Mouse (Mus musculus) liver, embryonic 15.5 days (tissue): Measurements from ENCODE around the gene Pttg1. TPM values are rescaled to one million over a fixed set of nuclear protein-coding genes. Genes with fewer than 3 reads are reported as not detected.

Source experiments
- ATAC-seq: fragments of 200-750 bp; cut with Nextera tagmentation; 2 replicates; pipeline ENCODE4 v1.8.0; 2017; ENCODE audit warnings: moderate number of reproducible peaks, mild to moderate bottlenecking, moderate library complexity; ENCODE audit not compliant: insufficient read depth
- H3K27ac ChIP-seq: fragments of 300-500 bp; sonication (generic); replicated peaks from 2 replicates; pipeline ENCODE4 v1.5.1; 2015; ENCODE audit warnings: mild to moderate bottlenecking, inconsistent platforms
- H3K27me3 ChIP-seq: fragments of 300-500 bp; sonication (generic); 2 replicates; pipeline ENCODE4 v1.6.1; 2015; ENCODE audit warnings: mild to moderate bottlenecking, inconsistent platforms
- H3K36me3 ChIP-seq: fragments of 300-500 bp; sonication (generic); replicated peaks from 2 replicates; pipeline ENCODE4 v1.6.1; 2015; ENCODE audit warnings: moderate library complexity, mild to moderate bottlenecking, inconsistent platforms
- H3K4me1 ChIP-seq: fragments of 300-500 bp; sonication (generic); replicated peaks from 2 replicates; pipeline ENCODE4 v1.6.1; 2015; ENCODE audit warnings: inconsistent platforms
- H3K4me2 ChIP-seq: fragments of 300-500 bp; sonication (generic); 2 replicates; pipeline ENCODE4 v1.6.1; 2015; ENCODE audit warnings: moderate library complexity, mild to moderate bottlenecking, inconsistent platforms
- H3K4me3 ChIP-seq: fragments of 300-500 bp; sonication (generic); replicated peaks from 2 replicates; pipeline ENCODE4 v1.5.1; 2015; ENCODE audit warnings: mild to moderate bottlenecking, inconsistent platforms
- H3K9ac ChIP-seq: fragments of 300-500 bp; sonication (generic); 2 replicates; pipeline ENCODE4 v1.6.1; 2015; ENCODE audit warnings: moderate library complexity, mild to moderate bottlenecking, inconsistent platforms
- H3K9me3 ChIP-seq: fragments of 300-500 bp; sonication (generic); replicated peaks from 2 replicates; pipeline ENCODE4 v1.6.1; 2016; ENCODE audit warnings: inconsistent platforms
- WGBS: fragments of 180-500 bp; shearing (Covaris S2); methylation state at CpG from one replicate; pipeline ENCODE4 v1.1.7; 2015; ENCODE audit warnings: mixed read lengths; ENCODE audit not compliant: insufficient replicate concordance; 5-methylcytosine and 5-hydroxymethylcytosine counted together
- polyA plus RNA-seq: library from polyadenylated mRNA; unstranded; fragments of >200 nt; fragmentation: Nextera tagmentation; extraction: Ambion mirVana; gene quantifications from 2 replicates; pipeline ENCODE4 v1.2.1, GENCODE M21; 2015

The Pttg1 gene
- polyA plus RNA-seq, 1 experiment from 2014 or later = 42.7 TPM

DNA sequence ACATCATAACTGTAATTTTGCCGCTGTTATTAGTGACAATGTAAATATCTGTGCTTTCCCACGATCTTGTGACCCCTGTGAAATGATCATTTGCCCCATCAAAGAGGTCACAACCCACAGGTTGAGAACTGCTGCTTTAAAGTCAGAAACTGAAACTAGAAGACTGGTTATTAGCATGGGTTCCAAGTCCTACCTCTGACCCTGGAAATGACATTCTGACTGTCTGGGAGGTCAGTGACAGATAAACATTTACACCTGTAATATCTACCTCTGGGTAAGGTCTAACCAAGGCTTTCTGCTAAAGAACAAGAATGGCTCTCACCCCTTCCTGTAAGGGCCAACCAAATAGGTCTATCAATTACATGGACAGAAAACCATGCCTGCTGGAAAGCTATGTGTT, 17.2 kb downstream of the Pttg1 start:
- WGBS = 58% methylated on average over 2 of the region's 2 CpGs
- no peak for ATAC-seq
- no peak overlapping the region for H3K4me2 ChIP-seq
- H3K27me3 ChIP-seq = no peaks in the 10 kb centered on the region
- no peaks in the 10 kb centered on the region for H3K4me1 ChIP-seq
- no peak overlapping the region for H3K4me3 ChIP-seq
- H3K9me3 ChIP-seq = no peaks in the 10 kb centered on the region
- no peaks in the 10 kb centered on the region for H3K36me3 ChIP-seq
- H3K27ac ChIP-seq = no peak overlapping the region
- no peak overlapping the region for H3K9ac ChIP-seq

DNA sequence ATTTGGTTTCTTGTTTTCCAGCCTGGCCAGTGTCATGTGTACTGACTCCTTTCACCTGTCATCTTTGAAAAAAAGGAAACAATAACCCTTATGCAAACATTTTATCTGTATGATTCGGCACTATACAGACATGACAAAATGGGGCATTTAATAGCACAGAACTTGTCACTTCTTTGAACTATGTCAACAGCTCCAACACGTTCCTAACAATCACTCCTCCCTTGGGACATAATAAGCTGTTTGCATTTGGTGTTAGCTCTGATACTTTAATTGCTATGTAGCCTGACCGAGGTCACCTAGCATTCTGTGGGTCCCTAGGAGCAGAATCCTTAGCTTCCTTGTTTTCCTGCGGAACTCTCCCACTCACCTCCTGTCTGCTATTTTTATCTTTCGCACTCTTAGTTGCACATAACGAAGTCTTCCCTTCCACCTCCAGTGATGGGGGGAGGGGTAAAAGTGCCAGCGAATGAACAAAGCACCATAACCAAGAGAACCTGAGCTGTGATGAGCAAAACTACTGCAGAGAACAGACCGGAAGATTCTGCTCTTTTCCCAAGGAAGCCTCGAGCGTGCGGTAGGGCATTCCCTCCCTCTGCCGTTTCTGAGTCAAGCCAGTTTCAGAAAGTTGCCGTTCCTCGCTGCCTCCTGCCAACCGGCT, 21.8 kb downstream of the Pttg1 start:
- no peak overlapping the region for H3K9ac ChIP-seq
- no peak for ATAC-seq
- H3K9me3 ChIP-seq = no peaks in the 10 kb centered on the region
- 70% methylated on average over 15 of the region's 15 CpGs for WGBS
- H3K4me1 ChIP-seq = no peaks in the 10 kb centered on the region
- no peak overlapping the region for H3K4me3 ChIP-seq
- H3K4me2 ChIP-seq = no peak overlapping the region
- H3K36me3 ChIP-seq = no peaks in the 10 kb centered on the region
- no peaks in the 10 kb centered on the region for H3K27me3 ChIP-seq
- H3K27ac ChIP-seq = no peak overlapping the region

DNA sequence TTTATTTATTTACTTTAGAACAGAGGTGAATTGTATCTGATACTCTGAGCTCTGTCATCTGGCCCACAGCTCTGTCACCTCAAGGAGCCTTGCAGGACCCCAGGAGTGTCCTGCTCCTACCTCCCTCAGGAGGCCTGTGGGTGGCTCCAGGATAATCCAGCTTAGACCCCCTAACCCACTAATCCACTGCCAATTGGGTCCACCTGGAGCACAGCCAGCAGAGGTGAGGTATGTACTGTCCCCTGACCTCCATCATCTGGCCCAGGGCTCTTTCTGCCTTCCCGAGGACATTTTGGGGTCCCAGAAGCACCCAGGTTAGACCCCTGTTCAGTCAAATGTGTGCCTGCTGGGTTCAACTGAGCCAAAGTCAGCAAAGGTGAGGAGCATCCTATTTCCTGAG, 25.9 kb downstream of the Pttg1 start:
- Histone ChIP-seq H3K36me3 (no peaks in the 10 kb centered on the region), H3K27ac (no peak overlapping the region), H3K4me3 (no peak overlapping the region), H3K27me3 (no peaks in the 10 kb centered on the region), H3K9ac (no peak overlapping the region), H3K9me3 (no peaks in the 10 kb centered on the region), H3K4me2 (no peak overlapping the region), H3K4me1 (no peaks in the 10 kb centered on the region)
- 56% methylated on average over 1 of the region's 1 CpGs for WGBS
- no peak for ATAC-seq

DNA sequence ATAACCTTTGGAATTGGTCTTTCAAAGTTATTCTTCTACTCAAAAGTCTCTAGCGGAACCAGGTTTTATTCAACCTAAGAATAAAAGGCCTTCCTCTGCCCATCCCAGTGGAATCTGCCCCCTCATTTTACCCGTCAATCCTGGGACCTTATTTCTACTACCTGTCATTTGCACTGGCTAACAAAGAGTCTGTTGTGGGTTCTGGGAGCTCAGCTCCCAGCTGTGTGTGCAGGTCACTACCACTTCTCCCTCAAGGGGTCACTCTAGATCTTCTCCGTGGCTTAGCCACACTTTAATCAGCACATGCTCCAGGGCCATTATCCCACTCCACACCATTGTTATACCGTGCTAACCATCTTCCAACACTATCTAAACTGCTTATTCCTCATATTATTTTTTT, 26.8 kb downstream of the Pttg1 start:
- Histone ChIP-seq H3K4me1 (no peaks in the 10 kb centered on the region), H3K4me2 (no peak overlapping the region), H3K27me3 (no peaks in the 10 kb centered on the region), H3K9ac (no peak overlapping the region), H3K4me3 (no peak overlapping the region), H3K9me3 (no peaks in the 10 kb centered on the region), H3K36me3 (no peaks in the 10 kb centered on the region), H3K27ac (no peak overlapping the region)
- ATAC-seq = no peak
- 35% methylated on average over 4 of the region's 4 CpGs for WGBS

DNA sequence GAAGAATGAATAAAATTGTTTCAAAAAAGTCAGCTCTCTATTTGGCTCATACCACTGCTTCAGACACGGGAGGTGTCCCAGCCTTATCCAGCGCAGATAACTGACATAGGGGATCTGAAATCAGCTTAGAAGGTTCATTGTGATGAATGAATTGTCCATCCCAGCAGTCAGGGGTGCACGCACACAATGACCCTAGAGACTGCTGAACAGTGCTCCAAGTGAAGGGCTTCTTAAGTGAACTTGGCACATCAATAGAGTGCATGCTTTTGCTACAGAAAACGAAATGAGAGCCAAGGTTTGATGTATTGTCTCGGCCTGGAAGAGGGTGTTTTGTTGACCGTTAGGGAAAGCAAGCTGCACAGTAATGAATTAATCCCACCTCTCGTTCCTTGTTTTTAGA, 29.4 kb downstream of the Pttg1 start:
- H3K9ac ChIP-seq = no peak overlapping the region
- no peak overlapping the region for H3K4me2 ChIP-seq
- H3K36me3 ChIP-seq = no peaks in the 10 kb centered on the region
- H3K9me3 ChIP-seq = no peaks in the 10 kb centered on the region
- no peak overlapping the region for H3K4me3 ChIP-seq
- WGBS = 65% methylated on average over 7 of the region's 7 CpGs
- no peaks in the 10 kb centered on the region for H3K4me1 ChIP-seq
- H3K27me3 ChIP-seq = no peaks in the 10 kb centered on the region
- ATAC-seq = no peak
- H3K27ac ChIP-seq = no peak overlapping the region

DNA sequence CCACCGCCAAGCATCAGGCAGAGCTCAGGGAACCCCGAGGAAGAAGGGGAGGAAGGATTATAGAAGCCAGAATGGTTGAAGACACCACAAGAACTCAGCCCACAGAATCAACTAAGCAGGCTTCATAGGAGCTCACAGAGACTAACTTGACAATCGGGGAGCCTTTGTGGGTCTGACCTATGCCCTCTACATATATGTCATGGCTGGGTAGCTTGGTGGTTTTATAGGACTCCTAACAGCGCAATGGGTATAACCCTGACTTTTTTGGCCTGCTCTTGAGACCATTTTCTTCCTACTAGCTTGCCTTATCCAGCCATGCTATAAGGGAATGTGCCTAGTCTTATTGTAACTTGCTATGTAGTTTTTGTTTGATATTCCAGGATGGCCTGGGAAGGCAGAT, 29.8 kb downstream of the Pttg1 start:
- Histone ChIP-seq H3K27me3 (no peaks in the 10 kb centered on the region), H3K27ac (no peak overlapping the region), H3K4me2 (no peak overlapping the region), H3K4me1 (no peaks in the 10 kb centered on the region), H3K4me3 (no peak overlapping the region), H3K9me3 (no peaks in the 10 kb centered on the region), H3K9ac (no peak overlapping the region), H3K36me3 (no peaks in the 10 kb centered on the region)
- WGBS = 65% methylated on average over 4 of the region's 4 CpGs
- ATAC-seq = no peak

DNA sequence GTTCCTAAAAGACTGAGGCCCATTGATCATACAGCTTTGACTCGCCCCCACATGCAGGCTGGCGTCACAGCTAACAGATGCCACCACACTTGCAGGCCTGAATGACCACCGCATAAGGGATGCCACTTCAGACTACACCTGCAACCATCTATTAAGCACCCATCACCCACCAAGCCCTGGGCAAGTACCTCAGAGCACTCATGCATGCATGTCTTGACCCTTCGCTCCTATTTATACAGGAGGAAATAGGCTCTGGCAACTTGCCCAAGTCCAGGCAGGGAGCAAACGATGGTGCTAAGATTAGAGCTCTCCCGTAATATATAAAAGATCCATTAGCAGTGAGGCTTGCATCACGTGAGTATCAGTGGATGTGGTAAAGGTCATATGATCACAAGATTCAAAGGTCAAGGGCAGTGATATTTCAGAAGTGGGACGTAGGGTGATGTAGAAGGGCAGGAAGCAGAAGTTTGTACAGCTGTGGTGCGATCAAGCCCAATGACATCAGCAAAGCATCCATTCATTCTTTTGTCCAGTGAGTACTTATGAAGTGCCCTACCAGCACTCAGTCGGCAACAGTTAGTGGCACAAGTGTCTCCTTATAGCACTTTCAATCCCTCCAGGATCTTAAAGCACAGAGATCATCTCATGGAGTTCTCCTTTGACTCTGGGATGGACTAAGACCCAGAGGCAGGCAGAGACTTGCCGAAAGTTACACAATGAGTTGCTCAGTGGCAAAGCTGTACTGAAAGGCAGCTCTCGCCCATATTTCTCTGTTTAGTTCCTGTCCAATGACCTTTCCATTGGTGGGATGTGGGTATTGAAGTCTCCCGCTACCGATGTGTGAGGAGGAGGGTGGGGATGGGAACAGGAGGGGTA, 30.7 kb downstream of the Pttg1 start:
- H3K4me3 ChIP-seq = no peak overlapping the region
- ATAC-seq = no peak
- no peak overlapping the region for H3K9ac ChIP-seq
- no peak overlapping the region for H3K4me2 ChIP-seq
- H3K4me1 ChIP-seq = no peaks in the 10 kb centered on the region
- no peak overlapping the region for H3K27ac ChIP-seq
- no peaks in the 10 kb centered on the region for H3K36me3 ChIP-seq
- H3K27me3 ChIP-seq = no peaks in the 10 kb centered on the region
- 60% methylated on average over 14 of the region's 14 CpGs for WGBS
- H3K9me3 ChIP-seq = no peaks in the 10 kb centered on the region

DNA sequence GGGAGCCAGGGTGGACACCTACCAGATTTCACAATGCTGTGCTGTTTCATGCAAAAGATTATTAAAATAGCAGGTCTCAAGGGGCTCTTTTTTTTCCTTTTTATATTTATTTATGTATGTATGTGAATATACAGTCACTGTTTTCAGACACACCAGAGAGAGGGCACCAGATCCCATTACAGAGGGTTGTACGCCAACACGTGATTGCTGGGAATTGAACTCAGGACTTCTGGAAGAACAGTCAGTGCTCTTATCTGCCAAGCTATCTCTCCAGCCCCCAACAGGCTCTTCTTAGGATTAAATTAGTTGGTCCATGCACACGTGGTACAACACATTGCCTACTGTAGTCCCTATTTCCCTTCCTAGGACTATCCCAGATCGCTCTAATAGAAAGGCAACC, 32.7 kb downstream of the Pttg1 start:
- Histone ChIP-seq H3K27ac (no peak overlapping the region), H3K4me3 (no peak overlapping the region), H3K36me3 (no peaks in the 10 kb centered on the region), H3K27me3 (no peaks in the 10 kb centered on the region), H3K9me3 (no peaks in the 10 kb centered on the region), H3K9ac (no peak overlapping the region), H3K4me2 (no peak overlapping the region), H3K4me1 (no peaks in the 10 kb centered on the region)
- no peak for ATAC-seq
- 69% methylated on average over 4 of the region's 4 CpGs for WGBS

DNA sequence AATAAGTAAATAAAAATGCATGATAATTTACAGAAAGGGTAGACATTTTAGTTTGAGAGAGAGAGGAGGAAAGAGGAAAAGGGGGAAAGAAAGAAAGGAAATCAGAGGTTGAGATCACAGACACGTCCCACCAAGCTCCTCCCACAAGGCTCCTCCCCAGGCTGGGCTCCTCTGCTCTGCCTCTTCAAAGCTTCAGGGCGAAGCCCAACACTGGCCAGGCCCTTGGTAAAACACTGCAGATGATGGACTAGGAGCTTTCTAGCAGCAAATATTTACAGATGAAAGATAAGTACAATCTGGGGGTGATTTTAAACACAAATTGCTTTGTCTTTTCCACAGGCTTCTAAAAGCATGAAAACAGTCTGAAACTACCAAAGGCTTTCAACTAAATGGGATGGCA, 33.3 kb downstream of the Pttg1 start:
- 23% methylated on average over 2 of the region's 2 CpGs for WGBS
- H3K27me3 ChIP-seq = no peaks in the 10 kb centered on the region

DNA sequence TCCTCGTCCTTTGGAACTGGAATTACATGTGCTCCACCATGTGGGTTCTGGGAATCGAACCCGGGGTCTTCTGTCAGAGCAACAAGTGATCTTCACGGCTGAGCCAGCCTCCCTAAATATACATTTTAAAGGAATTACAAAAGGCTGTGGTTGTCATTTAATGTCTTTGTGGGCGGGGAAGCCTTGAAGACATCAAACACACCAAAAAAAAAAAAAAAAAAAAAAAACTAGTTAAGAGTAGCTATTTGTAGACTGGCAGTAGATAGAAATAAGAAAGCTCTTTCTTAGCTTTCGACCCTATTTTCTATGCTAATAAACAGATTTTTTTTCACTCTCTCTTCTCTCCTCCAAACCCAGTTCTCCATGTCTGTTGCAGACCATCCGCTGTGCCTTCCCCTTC, 36.9 kb downstream of the Pttg1 start:
- no peaks in the 10 kb centered on the region for H3K4me1 ChIP-seq
- ATAC-seq = no peak
- no peak overlapping the region for H3K27ac ChIP-seq
- H3K27me3 ChIP-seq = peaks cover 20% of the 10 kb centered on the region
- 67% methylated on average over 7 of the region's 7 CpGs for WGBS
- H3K9me3 ChIP-seq = no peaks in the 10 kb centered on the region
- H3K4me2 ChIP-seq = no peak overlapping the region
- H3K36me3 ChIP-seq = no peaks in the 10 kb centered on the region
- H3K9ac ChIP-seq = no peak overlapping the region
- no peak overlapping the region for H3K4me3 ChIP-seq

More for the DNA sequence above, 33.3 kb downstream of the Pttg1 start:
- Histone ChIP-seq H3K36me3 (no peaks in the 10 kb centered on the region), H3K9me3 (no peaks in the 10 kb centered on the region), H3K27ac (no peak overlapping the region), H3K4me2 (no peak overlapping the region), H3K4me1 (no peaks in the 10 kb centered on the region), H3K9ac (no peak overlapping the region), H3K4me3 (no peak overlapping the region)
- no peak for ATAC-seq

DNA sequence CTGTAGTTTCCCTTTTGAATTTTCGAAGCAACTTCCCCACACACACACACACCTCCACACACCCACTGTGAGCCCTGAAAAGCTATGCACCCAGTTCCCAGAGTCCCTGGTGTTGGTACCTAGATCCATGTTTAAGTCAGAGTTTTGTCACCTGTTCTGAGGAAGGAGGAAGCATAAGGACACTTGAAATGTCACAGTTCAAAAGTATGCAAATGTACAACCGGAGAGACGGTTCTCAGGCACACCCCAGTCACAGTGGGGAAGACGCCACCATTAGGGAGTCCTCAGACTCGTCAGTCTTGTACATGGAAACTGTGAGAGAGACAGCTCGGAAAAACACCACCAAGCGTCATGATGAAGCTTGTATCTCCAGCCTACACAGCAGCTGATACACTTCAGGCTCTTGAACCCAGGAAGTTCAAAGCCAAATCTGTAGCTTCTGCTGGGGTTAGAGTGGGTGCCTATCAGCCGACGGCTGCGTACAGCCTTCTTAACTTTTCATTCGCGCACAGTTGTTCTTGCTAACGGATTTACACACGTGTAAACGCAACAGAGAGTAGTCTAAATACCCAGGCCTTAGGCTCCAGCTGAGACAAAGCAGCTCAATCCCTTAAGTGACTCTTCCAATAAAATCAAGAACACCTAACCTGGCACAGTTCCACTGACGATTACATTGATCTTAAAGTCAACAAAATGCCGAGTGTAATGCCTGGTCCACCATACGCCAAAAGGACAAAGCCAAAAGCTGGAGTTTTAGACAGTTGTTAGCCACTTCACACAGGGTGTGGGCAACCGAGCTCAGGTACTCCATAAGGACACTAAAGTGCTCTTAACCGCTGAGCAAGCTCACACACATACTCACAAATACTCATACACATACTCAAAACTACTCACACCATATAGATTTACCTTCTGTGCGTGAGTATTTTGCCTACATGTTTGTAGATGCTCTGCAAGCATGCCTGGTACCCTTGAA, 37.6 kb downstream of the Pttg1 start:
- H3K4me3 ChIP-seq = no peak overlapping the region
- peaks cover 20% of the 10 kb centered on the region for H3K27me3 ChIP-seq
- no peak for ATAC-seq
- WGBS = 66% methylated on average over 21 of the region's 21 CpGs
- H3K27ac ChIP-seq = no peak overlapping the region
- H3K9ac ChIP-seq = no peak overlapping the region
- H3K4me2 ChIP-seq = no peak overlapping the region
- H3K36me3 ChIP-seq = no peaks in the 10 kb centered on the region
- no peaks in the 10 kb centered on the region for H3K4me1 ChIP-seq
- no peaks in the 10 kb centered on the region for H3K9me3 ChIP-seq
